Mouse (Mus musculus) lung, postnatal 0 days (tissue): ENCODE measurements around the gene Pifo.

Source experiments
- CTCF ChIP-seq: IDR thresholded peaks from 2 replicates; pipeline ENCODE4 v1.5.1; 2016; ENCODE audit warnings: antibody characterized with exemption, mild to moderate bottlenecking
- EP300 ChIP-seq: IDR thresholded peaks from 2 replicates; pipeline ENCODE4 v1.6.1; 2016; ENCODE audit warnings: antibody characterized with exemption, mild to moderate bottlenecking, control low read depth

- TF ChIP-seq CTCF (no peak), EP300 (no peak)
These were observed 19.7 kb downstream of the Pifo start for GRCm38 (mm10) chr3:105994730-105995129.
